ENCODE assay signal across 32 mouse cellular contexts in genomic region chr11:101355916-101356315, GRCm38 (mm10). TPM values are rescaled to one million over a fixed set of nuclear protein-coding genes. Genes with fewer than 3 reads are reported as not detected.
DNase-seq lines count a peak whose midpoint lies in the region; ATAC-seq and TF ChIP-seq lines count a peak whose summit lies in the region.
"Had no signal": no experiment of that assay in that cellular context is flagged by ENCODE, and none has a peak within 500 bp of the region (broad histone marks: within the 10 kb centered on the region; RNA-seq: fewer than 3 reads in every experiment).

No protein-coding gene starts in this region.

- no peak overlapping the region for H3K4me3 ChIP-seq in intestine, embryonic 16.5 days (ENCODE audit: low read length)
- no peak overlapping the region for H3K4me3 ChIP-seq in intestine, embryonic 15.5 days (replicated peaks)
- no peak overlapping the region for H3K4me3 ChIP-seq in kidney, adult 2 months (ENCODE audit: insufficient read depth, low read depth, low read length)
- no peak overlapping the region for H3K4me3 ChIP-seq in kidney, embryonic 15.5 days (replicated peaks)
- H3K4me3 ChIP-seq in liver, postnatal 0 days (ENCODE audit: low read depth, low read length): no peak overlapping the region
- H3K4me3 ChIP-seq in liver, embryonic 12.5 days: no peak overlapping the region
- no peak overlapping the region for H3K4me3 ChIP-seq in small intestine, adult 2 months (ENCODE audit: low read depth, low read length)
- H3K4me3 ChIP-seq: forebrain, embryonic 10.5 days; forebrain, embryonic 13.5 days; gastrocnemius, adult 2 months; heart, embryonic 12.5 days; heart, embryonic 15.5 days had no signal

- no peak for TF ChIP-seq POLR2A in kidney, adult 2 months (IDR thresholded peaks at IDR 0.05; ENCODE audit: low read depth, low read length)
- TF ChIP-seq POLR2A in small intestine, adult 2 months (IDR thresholded peaks at IDR 0.05; ENCODE audit: low read depth, low read length): no peak

- 78% methylated on average over 2 of the region's 2 CpGs for WGBS in intestine, embryonic 16.5 days
- WGBS in intestine, embryonic 15.5 days: 81% methylated on average over 2 of the region's 2 CpGs
- WGBS in kidney, adult 2 months: 66% methylated on average over 2 of the region's 2 CpGs
- WGBS in kidney, embryonic 15.5 days: 86% methylated on average over 2 of the region's 2 CpGs
- WGBS in liver, postnatal 0 days (ENCODE audit: insufficient replicate concordance): 79% methylated on average over 2 of the region's 2 CpGs
- 74% methylated on average over 2 of the region's 2 CpGs for WGBS in liver, embryonic 12.5 days (ENCODE audit: insufficient replicate concordance)
- 46% methylated on average over 2 of the region's 2 CpGs for WGBS in small intestine, adult 2 months

- H3K4me2 ChIP-seq in intestine, embryonic 16.5 days (ENCODE audit: low read depth, low read length): no peak overlapping the region
- H3K4me2 ChIP-seq in intestine, embryonic 15.5 days (replicated peaks): no peak overlapping the region
- H3K4me2 ChIP-seq in kidney, embryonic 15.5 days: no peak overlapping the region
- no peak overlapping the region for H3K4me2 ChIP-seq in liver, postnatal 0 days (ENCODE audit: low read depth, low read length)
- no peak overlapping the region for H3K4me2 ChIP-seq in liver, embryonic 12.5 days
- H3K4me2 ChIP-seq: forebrain, embryonic 13.5 days; heart, embryonic 12.5 days; heart, embryonic 15.5 days; hindbrain, embryonic 14.5 days had no signal

- no peak for TF ChIP-seq CTCF in kidney, adult 2 months (conservative IDR thresholded peaks at IDR 0.05; ENCODE audit: insufficient read depth, insufficient read length, low read depth, low read length)
- TF ChIP-seq CTCF in liver, postnatal 0 days (IDR thresholded peaks at IDR 0.05; ENCODE audit: low read depth): no peak
- no peak for TF ChIP-seq CTCF in small intestine, adult 2 months (IDR thresholded peaks at IDR 0.05; ENCODE audit: extremely low read depth, insufficient read length, insufficient replicate concordance, low read depth, low read length)

- no peaks in the 10 kb centered on the region for H3K36me3 ChIP-seq in intestine, embryonic 16.5 days (ENCODE audit: control insufficient read depth, insufficient read depth, low read length)
- no peaks in the 10 kb centered on the region for H3K36me3 ChIP-seq in intestine, embryonic 15.5 days
- no peaks in the 10 kb centered on the region for H3K36me3 ChIP-seq in kidney, adult 2 months (ENCODE audit: control insufficient read depth, insufficient read depth, low read length)
- no peaks in the 10 kb centered on the region for H3K36me3 ChIP-seq in kidney, embryonic 15.5 days
- H3K36me3 ChIP-seq in liver, postnatal 0 days (replicated peaks; ENCODE audit: insufficient read depth, low read length): no peaks in the 10 kb centered on the region
- H3K36me3 ChIP-seq in liver, embryonic 12.5 days: no peaks in the 10 kb centered on the region
- H3K36me3 ChIP-seq in small intestine, adult 2 months (ENCODE audit: control insufficient read depth, insufficient read depth, low read length): no peaks in the 10 kb centered on the region
- H3K36me3 ChIP-seq: forebrain, embryonic 10.5 days; heart, embryonic 12.5 days; heart, embryonic 15.5 days had no signal

- peaks cover 15% of the 10 kb centered on the region for H3K4me1 ChIP-seq in intestine, embryonic 16.5 days (ENCODE audit: control insufficient read depth, insufficient read depth, low read length)
- H3K4me1 ChIP-seq in intestine, embryonic 15.5 days (replicated peaks): peaks cover 14% of the 10 kb centered on the region
- H3K4me1 ChIP-seq in kidney, adult 2 months (ENCODE audit: control insufficient read depth, insufficient read depth, low read length): peaks cover 38% of the 10 kb centered on the region
- peaks cover 21% of the 10 kb centered on the region for H3K4me1 ChIP-seq in kidney, embryonic 15.5 days
- H3K4me1 ChIP-seq in liver, postnatal 0 days (ENCODE audit: insufficient read depth): peaks cover 23% of the 10 kb centered on the region
- H3K4me1 ChIP-seq in liver, embryonic 12.5 days: peaks cover 14% of the 10 kb centered on the region
- peaks cover 19% of the 10 kb centered on the region for H3K4me1 ChIP-seq in small intestine, adult 2 months (ENCODE audit: control insufficient read depth, insufficient read depth, insufficient read length, low read length)
- H3K4me1 ChIP-seq: forebrain, embryonic 13.5 days had no signal

- no peaks in the 10 kb centered on the region for H3K27me3 ChIP-seq in intestine, embryonic 16.5 days (replicated peaks; ENCODE audit: control insufficient read depth, insufficient read depth, low read length)
- no peaks in the 10 kb centered on the region for H3K27me3 ChIP-seq in intestine, embryonic 15.5 days (replicated peaks)
- no peaks in the 10 kb centered on the region for H3K27me3 ChIP-seq in kidney, adult 2 months (replicated peaks; ENCODE audit: control insufficient read depth, insufficient read depth, low read length)
- H3K27me3 ChIP-seq in kidney, embryonic 15.5 days: no peaks in the 10 kb centered on the region
- no peaks in the 10 kb centered on the region for H3K27me3 ChIP-seq in liver, postnatal 0 days (ENCODE audit: insufficient read depth, low read length)
- H3K27me3 ChIP-seq in liver, embryonic 12.5 days (replicated peaks): peaks cover 16% of the 10 kb centered on the region; the same call in 1 of the 2 replicates
- H3K27me3 ChIP-seq in small intestine, adult 2 months (ENCODE audit: control insufficient read depth, insufficient read depth, low read length): no peaks in the 10 kb centered on the region
- H3K27me3 ChIP-seq: forebrain, embryonic 13.5 days; heart, embryonic 12.5 days; heart, embryonic 15.5 days had no signal

- no peaks in the 10 kb centered on the region for H3K9me3 ChIP-seq in intestine, embryonic 16.5 days (ENCODE audit: control insufficient read depth, low read length)
- no peaks in the 10 kb centered on the region for H3K9me3 ChIP-seq in intestine, embryonic 15.5 days
- H3K9me3 ChIP-seq in kidney, embryonic 15.5 days (replicated peaks): no peaks in the 10 kb centered on the region
- no peaks in the 10 kb centered on the region for H3K9me3 ChIP-seq in liver, postnatal 0 days (ENCODE audit: low read length)
- H3K9me3 ChIP-seq in liver, embryonic 12.5 days (replicated peaks): no peaks in the 10 kb centered on the region
- H3K9me3 ChIP-seq: forebrain, embryonic 10.5 days; forebrain, embryonic 13.5 days; heart, embryonic 12.5 days; heart, embryonic 15.5 days had no signal

- TF ChIP-seq EP300 in liver, postnatal 0 days (IDR thresholded peaks at IDR 0.05; ENCODE audit: low read depth): no peak

- H3K9ac ChIP-seq in intestine, embryonic 16.5 days (ENCODE audit: low read depth, low read length): no peak overlapping the region
- no peak overlapping the region for H3K9ac ChIP-seq in intestine, embryonic 15.5 days
- no peak overlapping the region for H3K9ac ChIP-seq in kidney, embryonic 15.5 days
- H3K9ac ChIP-seq in liver, postnatal 0 days (replicated peaks): no peak overlapping the region
- no peak overlapping the region for H3K9ac ChIP-seq in liver, embryonic 12.5 days
- H3K9ac ChIP-seq: forebrain, embryonic 13.5 days; heart, embryonic 12.5 days; heart, embryonic 15.5 days; hindbrain, embryonic 14.5 days had no signal

- no peak for ATAC-seq in intestine, embryonic 16.5 days
- no peak for ATAC-seq in intestine, embryonic 15.5 days
- no peak for ATAC-seq in kidney, embryonic 15.5 days (replicated peaks; ENCODE audit: low FRiP score)
- peak; percentile 55 for ATAC-seq in liver, postnatal 0 days
- ATAC-seq in liver, embryonic 12.5 days: no peak
- ATAC-seq: activated CD4-positive, CD25-positive, alpha-beta regulatory T cell, adult 4 months; forebrain, embryonic 13.5 days; forebrain, embryonic 16.5 days; hindbrain, postnatal 0 days had no signal

- 0 out of 2 replicates have a peak overlapping the region, but pooled peaks have one; percentile 15 for H3K27ac ChIP-seq in intestine, embryonic 16.5 days (ENCODE audit: low read length)
- H3K27ac ChIP-seq in intestine, embryonic 15.5 days: no peak overlapping the region
- H3K27ac ChIP-seq in kidney, adult 2 months (ENCODE audit: insufficient read depth, low read depth, low read length): peak overlapping the region; percentile 89
- H3K27ac ChIP-seq in kidney, embryonic 15.5 days: no peak overlapping the region
- peak overlapping the region; percentile 41; the same call in 1 of the 2 replicates for H3K27ac ChIP-seq in liver, postnatal 0 days (ENCODE audit: low read depth)
- H3K27ac ChIP-seq in liver, embryonic 12.5 days: no peak overlapping the region
- peak overlapping the region; percentile 70 for H3K27ac ChIP-seq in small intestine, adult 2 months (ENCODE audit: insufficient read depth, low read depth, low read length)
- H3K27ac ChIP-seq: forebrain, embryonic 10.5 days; forebrain, embryonic 13.5 days; gastrocnemius, adult 2 months; heart, embryonic 15.5 days; hindbrain, embryonic 14.5 days; hindbrain, postnatal 0 days had no signal

- DNase-seq in kidney, adult 2 months: peak; percentile 73
- DNase-seq in liver, postnatal 0 days: no peak
- DNase-seq in urinary bladder, adult 2 months (ENCODE audit: low spot score): no peak
- DNase-seq: adrenal gland, adult 8-10 months; adrenal gland, postnatal 25 days; B cell, adult 2 months; cerebellum, adult 18-20 months; cerebellum, adult 9-10 months; cerebellum, postnatal 14 days; gastrocnemius, adult 2 months; gastrocnemius, postnatal 14 days; heart, adult 18-20 months; heart, postnatal 10 days; heart, postnatal 4 days had no signal

RNA-seq across cellular contexts. Expression of gene G6pc, which starts 11.4 kb away (rescaled TPM):
- polyA plus RNA-seq in intestine, embryonic 16.5 days (2015; fragmentation: Nextera tagmentation; extraction: Ambion mirVana): 1.2 and 1.9 TPM in 2 replicates
- 0.30 and 0.39 TPM in 2 replicates for polyA plus RNA-seq in intestine, embryonic 15.5 days (2015; fragmentation: Nextera tagmentation; extraction: Ambion mirVana)
- polyA plus RNA-seq in kidney, adult 2 months (2012; rRNA removed): 322 and 349 TPM in 2 replicates
- polyA plus RNA-seq in kidney, embryonic 15.5 days (2015; fragmentation: Nextera tagmentation; extraction: Ambion mirVana): 1.1 and 1.2 TPM in 2 replicates
- polyA plus RNA-seq in liver, postnatal 0 days (2015; fragmentation: Nextera tagmentation; extraction: Ambion mirVana): 97.9 and 206 TPM in 2 replicates
- polyA plus RNA-seq in liver, embryonic 12.5 days (2016; fragmentation: Nextera tagmentation; extraction: Ambion mirVana): not detected in 2 replicates
- 8.8 and 9.7 TPM in 2 replicates for polyA plus RNA-seq in small intestine, adult 2 months (2012; rRNA removed)
- not detected in 2 replicates for polyA plus RNA-seq in urinary bladder, adult 2 months (2012; rRNA removed)
- polyA plus RNA-seq: activated CD4-positive, CD25-positive, alpha-beta regulatory T cell, adult 4 months; brain, embryonic 14.5 days; embryonic facial prominence, embryonic 11.5 days; embryonic facial prominence, embryonic 14.5 days; forebrain, embryonic 10.5 days; forebrain, embryonic 13.5 days; forebrain, embryonic 16.5 days; frontal cortex, adult 2 months; heart, embryonic 12.5 days; heart, embryonic 15.5 days; hindbrain, embryonic 11.5 days; hindbrain, embryonic 14.5 days; hindbrain, postnatal 0 days had no signal

RNA-seq across cellular contexts. Expression of gene Aoc3, which starts 25.5 kb away (rescaled TPM):
- polyA plus RNA-seq in intestine, embryonic 16.5 days (2015; fragmentation: Nextera tagmentation; extraction: Ambion mirVana): 2.4 and 2.7 TPM in 2 replicates
- polyA plus RNA-seq in intestine, embryonic 15.5 days (2015; fragmentation: Nextera tagmentation; extraction: Ambion mirVana): 2.1 and 2.7 TPM in 2 replicates
- 12.5 and 14.8 TPM in 2 replicates for polyA plus RNA-seq in kidney, adult 2 months (2012; rRNA removed)
- 0.57 and 0.97 TPM in 2 replicates for polyA plus RNA-seq in kidney, embryonic 15.5 days (2015; fragmentation: Nextera tagmentation; extraction: Ambion mirVana)
- polyA plus RNA-seq in liver, postnatal 0 days (2015; fragmentation: Nextera tagmentation; extraction: Ambion mirVana): 0.05 and 0.06 TPM in 2 replicates
- polyA plus RNA-seq in liver, embryonic 12.5 days (2016; fragmentation: Nextera tagmentation; extraction: Ambion mirVana): 0.05 and 0.06 TPM in 2 replicates
- polyA plus RNA-seq in small intestine, adult 2 months (2012; rRNA removed): 6.6 and 8.9 TPM in 2 replicates
- 59.2 and 75.5 TPM in 2 replicates for polyA plus RNA-seq in urinary bladder, adult 2 months (2012; rRNA removed)
- polyA plus RNA-seq: activated CD4-positive, CD25-positive, alpha-beta regulatory T cell, adult 4 months; forebrain, embryonic 10.5 days; forebrain, embryonic 13.5 days; hindbrain, embryonic 11.5 days had no signal

RNA-seq across cellular contexts. Expression of gene Aoc2, which starts 31.1 kb away (rescaled TPM):
- 0.86 and 0.88 TPM in 2 replicates for polyA plus RNA-seq in intestine, embryonic 16.5 days (2015; fragmentation: Nextera tagmentation; extraction: Ambion mirVana)
- polyA plus RNA-seq in intestine, embryonic 15.5 days (2015; fragmentation: Nextera tagmentation; extraction: Ambion mirVana): 1.2 and 1.3 TPM in 2 replicates
- polyA plus RNA-seq in kidney, adult 2 months (2012; rRNA removed): 2.6 and 3.1 TPM in 2 replicates
- polyA plus RNA-seq in kidney, embryonic 15.5 days (2015; fragmentation: Nextera tagmentation; extraction: Ambion mirVana): 1.7 and 2.0 TPM in 2 replicates
- polyA plus RNA-seq in liver, postnatal 0 days (2015; fragmentation: Nextera tagmentation; extraction: Ambion mirVana): 0.44 and 0.60 TPM in 2 replicates
- 2.2 TPM in 2 replicates for polyA plus RNA-seq in liver, embryonic 12.5 days (2016; fragmentation: Nextera tagmentation; extraction: Ambion mirVana)
- 2.7 and 5.9 TPM in 2 replicates for polyA plus RNA-seq in small intestine, adult 2 months (2012; rRNA removed)
- 3.8 and 4.8 TPM in 2 replicates for polyA plus RNA-seq in urinary bladder, adult 2 months (2012; rRNA removed)

RNA-seq across cellular contexts. Expression of gene Psme3, which starts 39.9 kb away (rescaled TPM):
- polyA plus RNA-seq in intestine, embryonic 16.5 days (2015; fragmentation: Nextera tagmentation; extraction: Ambion mirVana): 119 and 125 TPM in 2 replicates
- 137 and 147 TPM in 2 replicates for polyA plus RNA-seq in intestine, embryonic 15.5 days (2015; fragmentation: Nextera tagmentation; extraction: Ambion mirVana)
- 61.6 and 75.5 TPM in 2 replicates for polyA plus RNA-seq in kidney, adult 2 months (2012; rRNA removed)
- 153 and 156 TPM in 2 replicates for polyA plus RNA-seq in kidney, embryonic 15.5 days (2015; fragmentation: Nextera tagmentation; extraction: Ambion mirVana)
- polyA plus RNA-seq in liver, postnatal 0 days (2015; fragmentation: Nextera tagmentation; extraction: Ambion mirVana): 78.4 and 78.8 TPM in 2 replicates
- polyA plus RNA-seq in liver, embryonic 12.5 days (2016; fragmentation: Nextera tagmentation; extraction: Ambion mirVana): 263 and 273 TPM in 2 replicates
- polyA plus RNA-seq in small intestine, adult 2 months (2012; rRNA removed): 19.9 and 36.7 TPM in 2 replicates
- polyA plus RNA-seq in urinary bladder, adult 2 months (2012; rRNA removed): 60.6 and 68.7 TPM in 2 replicates

RNA-seq across cellular contexts. Expression of gene Becn1, which starts 53.8 kb away (rescaled TPM):
- polyA plus RNA-seq in intestine, embryonic 16.5 days (2015; fragmentation: Nextera tagmentation; extraction: Ambion mirVana): 136 and 145 TPM in 2 replicates
- polyA plus RNA-seq in intestine, embryonic 15.5 days (2015; fragmentation: Nextera tagmentation; extraction: Ambion mirVana): 132 and 143 TPM in 2 replicates
- 61.9 and 89.5 TPM in 2 replicates for polyA plus RNA-seq in kidney, adult 2 months (2012; rRNA removed)
- polyA plus RNA-seq in kidney, embryonic 15.5 days (2015; fragmentation: Nextera tagmentation; extraction: Ambion mirVana): 162 and 166 TPM in 2 replicates
- polyA plus RNA-seq in liver, postnatal 0 days (2015; fragmentation: Nextera tagmentation; extraction: Ambion mirVana): 65.1 and 72.3 TPM in 2 replicates
- polyA plus RNA-seq in liver, embryonic 12.5 days (2016; fragmentation: Nextera tagmentation; extraction: Ambion mirVana): 115 and 119 TPM in 2 replicates
- polyA plus RNA-seq in small intestine, adult 2 months (2012; rRNA removed): 157 and 163 TPM in 2 replicates
- polyA plus RNA-seq in urinary bladder, adult 2 months (2012; rRNA removed): 147 and 154 TPM in 2 replicates

Comparison
In these comparisons a context has a peak if more than half of its experiments do, and no peak if none do; other contexts are left out.
1. H3K27ac ChIP-seq: peak in intestine, embryonic 16.5 days (single experiment), kidney, adult 2 months (single experiment), liver, postnatal 0 days (single experiment) and small intestine, adult 2 months (single experiment); none in intestine, embryonic 15.5 days (single experiment), kidney, embryonic 15.5 days (single experiment) and liver, embryonic 12.5 days (single experiment).